8 mouse cellular contexts compared by ENCODE assay signal in genomic region chrX:103622935-103623280, GRCm38 (mm10). TPM values are rescaled to one million over a fixed set of nuclear protein-coding genes. Genes with fewer than 3 reads are reported as not detected.
A peak's percentile ranks its signal among the peaks of the same experiment; 100 is the strongest.
DNase-seq lines count a peak whose midpoint lies in the region; ATAC-seq and TF ChIP-seq lines count a peak whose summit lies in the region.

No protein-coding gene starts in this region.

- 3% methylated on average over 13 of the region's 13 CpGs for WGBS in hindbrain, embryonic 15.5 days
- 4% methylated on average over 13 of the region's 13 CpGs for WGBS in liver, embryonic 13.5 days (ENCODE audit: insufficient replicate concordance)
- 5% methylated on average over 13 of the region's 13 CpGs for WGBS in neural tube, embryonic 14.5 days

- no peak for TF ChIP-seq POLR2A in MEL (IDR thresholded peaks at IDR 0.05; ENCODE audit: control insufficient read depth in 1 of 2, insufficient read depth in 1 of 2, low read depth in 1 of 2, low read length in 2 of 2, poor library complexity in 1 of 2)
- TF ChIP-seq POLR2A in embryonic fibroblast, embryonic 13.5 days (IDR thresholded peaks at IDR 0.05; ENCODE audit: low read depth, low read length), result no peak

- TF ChIP-seq RAD21 in MEL (IDR thresholded peaks at IDR 0.05; ENCODE audit: low read depth, low read length), result no peak

- TF ChIP-seq EP300 in MEL (IDR thresholded peaks at IDR 0.05; ENCODE audit: low read depth in 1 of 2, low read length in 2 of 2), result no peak

- no peaks in the 10 kb centered on the region for H3K27me3 ChIP-seq in MEL (ENCODE audit: control insufficient read depth in 1 of 2, insufficient read depth in 2 of 2, low read length in 2 of 2)
- H3K27me3 ChIP-seq in hindbrain, embryonic 15.5 days, result peaks cover 2% of the 10 kb centered on the region; the same call in 1 of the 2 replicates
- H3K27me3 ChIP-seq in liver, embryonic 13.5 days, result peaks cover 8% of the 10 kb centered on the region; the same call in 1 of the 2 replicates
- no peaks in the 10 kb centered on the region for H3K27me3 ChIP-seq in neural tube, embryonic 14.5 days (ENCODE audit: control insufficient read depth, insufficient read depth, low read length)

- DNase-seq in adrenal gland, postnatal 10 days, result peak; percentile 18
- DNase-seq in adrenal gland, postnatal 25 days, result no peak
- peak; percentile 62 for DNase-seq in MEL (ENCODE audit: low read depth, low spot score)
- no peak for DNase-seq in liver, embryonic 13.5 days

- H3K4me2 ChIP-seq in hindbrain, embryonic 15.5 days, result peak overlapping the region; percentile 67
- H3K4me2 ChIP-seq in liver, embryonic 13.5 days, result peak overlapping the region; percentile 79
- peak overlapping the region; percentile 43 for H3K4me2 ChIP-seq in neural tube, embryonic 14.5 days (ENCODE audit: low read depth, low read length)

- TF ChIP-seq CTCF in MEL (IDR thresholded peaks at IDR 0.05 in 2 of 3, conservative IDR thresholded peaks at IDR 0.05 in 1 of 3; ENCODE audit: control insufficient read depth in 1 of 3, insufficient read depth in 1 of 3, low read depth in 2 of 3, low read length in 3 of 3, poor library complexity in 1 of 3, severe bottlenecking in 1 of 3), result no peak
- no peak for TF ChIP-seq CTCF in embryonic fibroblast, embryonic 13.5 days (IDR thresholded peaks at IDR 0.05; ENCODE audit: borderline replicate concordance, insufficient read depth, low read length)

- H3K27ac ChIP-seq in MEL (ENCODE audit: control insufficient read depth, low read depth, low read length), result peak overlapping the region; percentile 89
- peak overlapping the region; percentile 50 for H3K27ac ChIP-seq in embryonic fibroblast, embryonic 13.5 days (ENCODE audit: insufficient read depth, low read length)
- H3K27ac ChIP-seq in hindbrain, embryonic 15.5 days (replicated peaks), result peak overlapping the region; percentile 74; the same call in 1 of the 2 replicates
- H3K27ac ChIP-seq in liver, embryonic 13.5 days, result peak overlapping the region; percentile 58; the same call in 1 of the 2 replicates
- H3K27ac ChIP-seq in neural tube, embryonic 14.5 days (ENCODE audit: low read depth, low read length), result no peak overlapping the region

- H3K9ac ChIP-seq in MEL (ENCODE audit: control insufficient read depth, low read depth, low read length, poor library complexity, severe bottlenecking), result peak overlapping the region; percentile 98
- H3K9ac ChIP-seq in hindbrain, embryonic 15.5 days, result peak overlapping the region; percentile 62
- H3K9ac ChIP-seq in liver, embryonic 13.5 days, result peak overlapping the region; percentile 72
- no peak overlapping the region for H3K9ac ChIP-seq in neural tube, embryonic 14.5 days (replicated peaks; ENCODE audit: low read depth, low read length)

- H3K9me3 ChIP-seq in MEL (replicated peaks; ENCODE audit: insufficient read depth, low read length), result no peaks in the 10 kb centered on the region
- H3K9me3 ChIP-seq in hindbrain, embryonic 15.5 days, result no peaks in the 10 kb centered on the region
- H3K9me3 ChIP-seq in liver, embryonic 13.5 days (replicated peaks), result no peaks in the 10 kb centered on the region
- H3K9me3 ChIP-seq in neural tube, embryonic 14.5 days (ENCODE audit: control insufficient read depth, low read length), result no peaks in the 10 kb centered on the region

- H3K79me2 ChIP-seq in MEL (ENCODE audit: control insufficient read depth, insufficient read depth, low read length, poor library complexity), result peaks cover 15% of the 10 kb centered on the region

- H3K4me3 ChIP-seq in MEL (ENCODE audit: control insufficient read depth in 1 of 2, insufficient read depth in 1 of 2, low read depth in 2 of 2, low read length in 2 of 2), result peak overlapping the region; percentile 73 to 99
- H3K4me3 ChIP-seq in embryonic fibroblast, embryonic 13.5 days (ENCODE audit: insufficient read depth, low read length), result peak overlapping the region; percentile 78
- H3K4me3 ChIP-seq in hindbrain, embryonic 15.5 days, result peak overlapping the region; percentile 50
- H3K4me3 ChIP-seq in liver, embryonic 13.5 days (replicated peaks), result peak overlapping the region; percentile 64
- peak overlapping the region; percentile 40 for H3K4me3 ChIP-seq in neural tube, embryonic 14.5 days (ENCODE audit: low read depth, low read length)

- peaks cover 2 to 6% of the 10 kb centered on the region in 2 experiments; a peak in 3 of 4 replicates for H3K4me1 ChIP-seq in MEL (ENCODE audit: control insufficient read depth in 1 of 2, insufficient read depth in 2 of 2, low read length in 2 of 2)
- H3K4me1 ChIP-seq in embryonic fibroblast, embryonic 13.5 days (ENCODE audit: control insufficient read depth, insufficient read depth, low read length), result no peaks in the 10 kb centered on the region
- H3K4me1 ChIP-seq in hindbrain, embryonic 15.5 days (replicated peaks), result peaks cover 13% of the 10 kb centered on the region; the same call in 1 of the 2 replicates
- H3K4me1 ChIP-seq in liver, embryonic 13.5 days (replicated peaks), result peaks cover 17% of the 10 kb centered on the region
- H3K4me1 ChIP-seq in neural tube, embryonic 14.5 days (ENCODE audit: control insufficient read depth, insufficient read depth, low read length), result no peaks in the 10 kb centered on the region

- ATAC-seq in hindbrain, embryonic 15.5 days (ENCODE audit: low FRiP score, low read depth), result no peak; the same call in 1 of the 2 replicates
- no peak for ATAC-seq in liver, embryonic 13.5 days (ENCODE audit: low read depth)
- peak; percentile 3; the same call in 1 of the 2 replicates for ATAC-seq in neural tube, embryonic 14.5 days (ENCODE audit: low read depth)
- no peak for ATAC-seq in activated CD4-positive, CD25-positive, alpha-beta regulatory T cell, adult 4 months

- H3K36me3 ChIP-seq in MEL (ENCODE audit: control insufficient read depth in 1 of 2, insufficient read depth in 2 of 2, low read length in 2 of 2), result peaks cover 0 to 12% of the 10 kb centered on the region in 2 experiments; a peak in 2 of 4 replicates
- no peaks in the 10 kb centered on the region for H3K36me3 ChIP-seq in hindbrain, embryonic 15.5 days
- H3K36me3 ChIP-seq in liver, embryonic 13.5 days, result no peaks in the 10 kb centered on the region
- no peaks in the 10 kb centered on the region for H3K36me3 ChIP-seq in neural tube, embryonic 14.5 days (ENCODE audit: control insufficient read depth, insufficient read depth, low read length)

TF ChIP-seq in MEL, 35 proteins besides CTCF, POLR2A, EP300 and RAD21:
- TF ChIP-seq RCOR1 (IDR thresholded peaks at IDR 0.05; ENCODE audit: low read depth, low read length), result 0 out of 2 replicates have a peak, but pooled peaks have one; percentile 36
- TF ChIP-seq TBP (IDR thresholded peaks at IDR 0.05; ENCODE audit: low read depth, low read length), result no peak
- TF ChIP-seq USF1 (IDR thresholded peaks at IDR 0.05; ENCODE audit: low read depth, low read length), result no peak
TF ChIP-seq in MEL: peak in this region for 1.

RNA-seq across cellular contexts. Expression of gene Zcchc13, which starts 7.5 kb away (rescaled TPM):
- total RNA-seq in adrenal gland, postnatal 10 days (2021), result not detected
- not detected in 2 replicates for total RNA-seq in adrenal gland, postnatal 25 days (2021)
- total RNA-seq in MEL (2012; rRNA removed), result not detected in 2 replicates
- not detected for polyA plus RNA-seq in MEL (2012; ENCODE audit: insufficient read depth in 1 of 2, insufficient read length in 2 of 2, low read depth in 1 of 2, low replicate concordance in 2 of 2, missing spikeins in 1 of 2)
- not detected in 2 replicates for polyA plus RNA-seq in embryonic fibroblast, embryonic 13.5 days (2011; ENCODE audit: insufficient read length, low read depth, missing spikeins)
- polyA plus RNA-seq in hindbrain, embryonic 15.5 days (2015; fragmentation: Nextera tagmentation; extraction: Ambion mirVana), result not detected in 2 replicates
- not detected in 2 replicates for polyA plus RNA-seq in liver, embryonic 13.5 days (2015; fragmentation: Nextera tagmentation; extraction: Ambion mirVana)
- not detected in 2 replicates for polyA plus RNA-seq in neural tube, embryonic 14.5 days (2014; fragmentation: Nextera tagmentation; extraction: Ambion mirVana)
- not detected for polyA plus RNA-seq in activated CD4-positive, CD25-positive, alpha-beta regulatory T cell, adult 4 months (2017; shearing (Covaris generic))

Comparison
In these comparisons a context has a peak if more than half of its experiments do, and no peak if none do; other contexts are left out.
1. DNase-seq: peak in adrenal gland, postnatal 10 days (single experiment) and MEL (single experiment); none in adrenal gland, postnatal 25 days (single experiment) and liver, embryonic 13.5 days (single experiment).
2. Peak in every context shown above with its lines, with median percentiles within 50 percentile points of each other: H3K4me3 ChIP-seq and H3K4me2 ChIP-seq.